Mouse (Mus musculus) adrenal gland, adult 18-20 months (tissue): ENCODE results near the gene Atp6v0d1. TPM values are rescaled to one million over a fixed set of nuclear protein-coding genes. Genes with fewer than 3 reads are reported as not detected.

Source experiments
- DNase-seq, 2 experiments: peaks; one replicate each; pipeline ENCODE4 v3.0.0; 2021 to 2022; ENCODE audit warnings: low spot score in 2 of 2
- microRNA-seq, 2 experiments: library from miRNA; unstranded; fragments of <30 nt; microRNA quantifications; one replicate each; pipeline ENCODE4 v1.2.0; 2021; ENCODE audit warnings: borderline number of aligned reads in 2 of 2
- total RNA-seq, 2 experiments: library from RNA; stranded (reverse); gene quantifications; 1 replicate in 1 of 2; 2 replicates in 1 of 2; pipeline ENCODE4 v1.2.3; 2021

Atp6v0d1 gene
- total RNA-seq, 2 experiments from 2014 or later: 118 to 121 TPM

GRCm38 (mm10) chr8:105475742-105476141, 90.1 kb downstream of the Atp6v0d1 start:
- DNase-seq: no peak

DNA sequence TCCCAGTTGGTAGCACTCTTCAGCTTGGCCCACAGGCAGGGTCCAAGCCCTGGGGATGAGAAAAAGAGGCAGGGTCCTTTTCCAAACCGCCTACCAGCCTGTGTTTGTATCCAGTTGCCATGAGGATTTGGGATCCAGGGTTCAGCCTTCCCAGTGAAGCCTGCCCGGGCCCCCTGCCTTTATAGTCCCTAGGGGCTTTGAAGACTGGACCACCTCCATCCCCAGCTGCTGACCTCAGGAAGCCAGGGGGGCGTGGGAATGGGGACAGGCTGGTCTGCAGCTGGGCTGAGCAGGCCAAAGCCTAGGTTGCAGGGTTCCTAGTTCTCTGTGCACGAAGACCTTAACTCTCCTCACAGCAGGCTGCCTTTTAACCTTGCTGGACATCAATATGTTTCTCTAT, 90.6 kb downstream of the Atp6v0d1 start:
- no peak for DNase-seq

DNA sequence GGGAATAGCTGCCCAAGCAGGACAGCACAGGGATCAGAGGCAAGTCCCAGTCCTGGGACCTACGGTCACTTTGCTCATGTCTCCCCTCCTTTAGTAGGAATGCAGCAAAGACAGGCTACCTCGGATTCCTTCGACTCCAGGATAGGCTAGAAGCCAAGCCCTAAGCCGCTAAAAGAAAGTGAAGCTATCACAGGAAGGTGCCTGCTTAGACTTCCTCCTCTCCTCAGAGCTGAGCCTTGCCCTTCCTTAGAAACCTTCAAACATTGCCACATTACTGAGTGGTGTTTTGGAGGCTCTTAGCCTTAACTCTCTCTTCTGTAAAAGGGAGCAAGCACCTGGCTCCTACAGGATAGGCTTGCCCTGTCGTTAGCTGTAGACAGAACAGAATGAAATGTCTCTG, 91.2 kb downstream of the Atp6v0d1 start:
- DNase-seq: no peak

Small RNA genes within 50 kb of the gene (microRNA-seq; reads per million reads assigned to microRNA genes)
- gene Mir1966: 0 to 0.47 reads per million in 2 experiments

Other genes starting within 250 kb of the Atp6v0d1 start
- 1 to 10 TPM; 3.1 to 3.8 TPM for gene Lrrc29, start 239.8 kb downstream of the Atp6v0d1 start, total RNA-seq
- 10 to 100 TPM; 55.6 to 69.6 TPM for gene Tmem208, start 239.7 kb downstream of the Atp6v0d1 start, total RNA-seq
- gene Fhod1, start 218.1 kb downstream of the Atp6v0d1 start, total RNA-seq: 1 to 10 TPM; 8.3 to 8.6 TPM
- gene Slc9a5, start 217.2 kb downstream of the Atp6v0d1 start, total RNA-seq: under 1 TPM; 0.58 to 0.93 TPM
- under 1 TPM; 0.17 to 0.67 TPM for gene Plekhg4, start 192.8 kb downstream of the Atp6v0d1 start, total RNA-seq
- under 1 TPM in 1 of 2 experiments, not detected in 1; 0.13 TPM for gene Kctd19, start 152.5 kb downstream of the Atp6v0d1 start, total RNA-seq
- gene Lrrc36, start 152.5 kb downstream of the Atp6v0d1 start, total RNA-seq: 1 to 10 TPM; 3.3 to 4.5 TPM
- gene Tppp3, start 94.5 kb downstream of the Atp6v0d1 start, total RNA-seq: 10 to 100 TPM; 24.0 to 43.0 TPM
- 10 to 100 TPM; 18.1 to 18.3 TPM for gene Zdhhc1, start 69.1 kb downstream of the Atp6v0d1 start, total RNA-seq
- under 1 TPM; 0.16 to 0.53 TPM for gene Hsd11b2, start 47.3 kb downstream of the Atp6v0d1 start, total RNA-seq
- gene Ripor1, start 39.2 kb upstream of the Atp6v0d1 start, total RNA-seq: 10 to 100 TPM; 25.9 to 32.9 TPM
- 10 to 100 TPM; 54.2 to 55.2 TPM for gene Ctcf, start 70.5 kb upstream of the Atp6v0d1 start, total RNA-seq
- 1 to 10 TPM; 3.3 to 5.3 TPM for gene Agrp, start 71.3 kb upstream of the Atp6v0d1 start, total RNA-seq
- gene Carmil2, start 120.2 kb upstream of the Atp6v0d1 start, total RNA-seq: 1 to 10 TPM; 2.0 to 2.9 TPM
- gene Acd, start 135.1 kb upstream of the Atp6v0d1 start, total RNA-seq: 10 to 100 TPM; 21.1 to 23.9 TPM
- 10 to 100 TPM in 1 of 2 experiments, 1 to 10 TPM in 1; 7.5 to 14.2 TPM for gene Pard6a, start 135.1 kb upstream of the Atp6v0d1 start, total RNA-seq
- not detected for gene 4933405L10Rik, start 141.6 kb upstream of the Atp6v0d1 start, total RNA-seq
- 1 to 10 TPM; 3.0 to 3.5 TPM for gene Enkd1, start 142.2 kb upstream of the Atp6v0d1 start, total RNA-seq
- 10 to 100 TPM in 1 of 2 experiments, 1 to 10 TPM in 1; 7.4 to 10.1 TPM for gene Gfod2, start 192.6 kb upstream of the Atp6v0d1 start, total RNA-seq